Mouse (Mus musculus): ENCODE measurements around the gene Tagln2. TPM values are rescaled to one million over a fixed set of nuclear protein-coding genes. Genes with fewer than 3 reads are reported as not detected.

The Tagln2 gene
- total and polyA plus RNA-seq, 3 experiments, result 100 to 581 (median 332) TPM

DNA sequence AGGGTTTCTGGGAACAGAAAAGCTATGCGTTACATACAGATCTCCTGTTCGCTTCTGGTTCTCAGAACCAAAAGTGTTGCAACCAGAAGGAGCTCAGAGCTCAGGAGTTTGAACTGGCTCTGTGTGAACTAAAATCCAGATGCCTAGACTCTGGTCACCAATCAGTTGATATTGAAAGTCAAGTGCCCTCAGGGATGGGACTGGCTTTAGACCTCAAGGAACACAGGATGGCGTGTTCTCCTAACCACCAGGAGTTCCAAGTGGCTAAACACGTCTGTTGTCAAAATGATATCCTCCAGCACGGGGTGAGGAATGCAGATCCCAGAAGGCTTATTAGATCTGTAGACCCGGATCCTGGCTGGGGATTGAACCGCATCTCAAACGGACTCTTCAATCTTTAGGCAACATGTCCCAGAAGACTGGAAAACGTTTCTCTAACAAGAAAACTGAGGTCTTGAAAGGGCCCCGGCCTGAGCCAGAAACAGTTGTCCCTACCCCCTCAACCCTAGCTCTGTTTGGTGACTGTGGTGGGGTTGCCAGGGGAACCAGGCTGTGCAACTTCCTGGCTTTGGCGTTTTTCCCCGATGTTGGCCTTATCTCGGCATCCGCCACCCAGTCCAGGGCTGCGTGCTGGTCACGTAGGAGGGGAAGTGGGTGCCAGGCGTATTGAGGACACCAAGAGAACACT is 13.8 kb downstream of the Tagln2 start:
- peak; percentile 94 for DNase-seq (ENCODE audit: low read depth, low spot score)
- peak overlapping the region; percentile 89 for H3K27ac ChIP-seq (ENCODE audit: control insufficient read depth, low read depth, low read length)
- H3K9ac ChIP-seq (ENCODE audit: control insufficient read depth, low read depth, low read length, poor library complexity, severe bottlenecking), result peak overlapping the region; percentile 75
- H3K9me3 ChIP-seq (replicated peaks; ENCODE audit: insufficient read depth, low read length), result no peaks in the 10 kb centered on the region
- no peaks in the 10 kb centered on the region; the same call in 1 of the 2 replicates for H3K79me2 ChIP-seq (ENCODE audit: control insufficient read depth, insufficient read depth, low read length, poor library complexity)
- peaks cover 0 to 14% of the 10 kb centered on the region in 2 experiments; a peak in 2 of 4 replicates for H3K36me3 ChIP-seq (ENCODE audit: control insufficient read depth in 1 of 2, insufficient read depth in 2 of 2, low read length in 2 of 2)
- no peaks in the 10 kb centered on the region for H3K27me3 ChIP-seq (ENCODE audit: control insufficient read depth in 1 of 2, insufficient read depth in 2 of 2, low read length in 2 of 2)
- H3K4me3 ChIP-seq (ENCODE audit: control insufficient read depth in 1 of 2, insufficient read depth in 1 of 2, low read depth in 2 of 2, low read length in 2 of 2), result peak overlapping the region; percentile 45 to 57
- H3K4me1 ChIP-seq (ENCODE audit: control insufficient read depth in 1 of 2, insufficient read depth in 2 of 2, low read length in 2 of 2), result peaks cover 8 to 29% of the 10 kb centered on the region in 2 experiments
- TF ChIP-seq SMC3 (IDR thresholded peaks at IDR 0.05; ENCODE audit: low read depth, low read length) (no peak), TCF12 (IDR thresholded peaks at IDR 0.05; ENCODE audit: low read depth, low read length) (peak; percentile 79), HCFC1 (IDR thresholded peaks at IDR 0.05; ENCODE audit: low read depth, low read length) (peak; percentile 61; the same call in 1 of the 2 replicates), GATA1 (IDR thresholded peaks at IDR 0.05; ENCODE audit: low read depth, low read length) (peak; percentile 80), ZKSCAN1 (IDR thresholded peaks at IDR 0.05; ENCODE audit: low read depth, low read length) (no peak), KAT2A (conservative IDR thresholded peaks at IDR 0.05; ENCODE audit: low read depth, low read length) (no peak), POLR2A (IDR thresholded peaks at IDR 0.05; ENCODE audit: control insufficient read depth in 1 of 2, insufficient read depth in 1 of 2, low read depth in 1 of 2, low read length in 2 of 2, poor library complexity in 1 of 2) (peak in 1 of 2 experiments; percentile 65; a peak in 2 of 4 replicates), ZNF384 (IDR thresholded peaks at IDR 0.05; ENCODE audit: low read depth, low read length) (no peak), MAX (IDR thresholded peaks at IDR 0.05; ENCODE audit: low read length) (no peak; the same call in 1 of the 2 replicates), GABPA (IDR thresholded peaks at IDR 0.05; ENCODE audit: low read depth, low read length) (no peak), UBTF (IDR thresholded peaks at IDR 0.05; ENCODE audit: borderline replicate concordance, insufficient read depth, low read depth, low read length) (no peak), MXI1 (IDR thresholded peaks at IDR 0.05; ENCODE audit: low read depth, low read length) (no peak; the same call in 1 of the 2 replicates), ETS1 (IDR thresholded peaks at IDR 0.05; ENCODE audit: low read depth, low read length) (peak; percentile 83), TAL1 (IDR thresholded peaks at IDR 0.05; ENCODE audit: low read length) (peak; percentile 63), RAD21 (IDR thresholded peaks at IDR 0.05; ENCODE audit: low read depth, low read length) (no peak), ELF1 (IDR thresholded peaks at IDR 0.05; ENCODE audit: low read depth, low read length) (peak; percentile 80; the same call in 1 of the 2 replicates), CHD2 (IDR thresholded peaks at IDR 0.05; ENCODE audit: low read length) (no peak), RCOR1 (IDR thresholded peaks at IDR 0.05; ENCODE audit: low read depth, low read length) (no peak), MAFK (IDR thresholded peaks at IDR 0.05; ENCODE audit: borderline replicate concordance, low read depth, low read length) (no peak), TBP (IDR thresholded peaks at IDR 0.05; ENCODE audit: low read depth, low read length) (0 out of 2 replicates have a peak, but pooled peaks have one; percentile 11), CTCF (IDR thresholded peaks at IDR 0.05 in 2 of 3, conservative IDR thresholded peaks at IDR 0.05 in 1 of 3; ENCODE audit: control insufficient read depth in 1 of 3, insufficient read depth in 1 of 3, low read depth in 2 of 3, low read length in 3 of 3, poor library complexity in 1 of 3, severe bottlenecking in 1 of 3) (no peak), ZMIZ1 (IDR thresholded peaks at IDR 0.05; ENCODE audit: low read depth, low read length) (0 out of 2 replicates have a peak, but pooled peaks have one; percentile 38), MYC (IDR thresholded peaks at IDR 0.05; ENCODE audit: low read depth, low read length) (0 out of 2 replicates have a peak, but pooled peaks have one; percentile 33), MEF2A (IDR thresholded peaks at IDR 0.05; ENCODE audit: extremely low read depth, insufficient replicate concordance, low read depth, low read length, poor library complexity, severe bottlenecking) (no peak), SIN3A (IDR thresholded peaks at IDR 0.05; ENCODE audit: low read length) (peak; percentile 81), CHD1 (IDR thresholded peaks at IDR 0.05; ENCODE audit: low read depth, low read length) (no peak), ZC3H11A (IDR thresholded peaks at IDR 0.05; ENCODE audit: low read depth, low read length) (no peak), BHLHE40 (IDR thresholded peaks at IDR 0.05; ENCODE audit: borderline replicate concordance, low read depth, low read length) (peak; percentile 43; the same call in 1 of the 2 replicates), NRF1 (IDR thresholded peaks at IDR 0.05; ENCODE audit: insufficient read depth, low read depth, low read length, poor library complexity, severe bottlenecking) (no peak), MYB (IDR thresholded peaks at IDR 0.05; ENCODE audit: low read depth, low read length) (no peak; the same call in 1 of the 2 replicates), EP300 (IDR thresholded peaks at IDR 0.05; ENCODE audit: low read depth in 1 of 2, low read length in 2 of 2) (peak; percentile 68 to 89), USF2 (IDR thresholded peaks at IDR 0.05; ENCODE audit: borderline replicate concordance in 1 of 2, insufficient read depth in 1 of 2, low read depth in 1 of 2, low read length in 2 of 2) (no peak), USF1 (IDR thresholded peaks at IDR 0.05; ENCODE audit: low read depth, low read length) (no peak), JUND (IDR thresholded peaks at IDR 0.05; ENCODE audit: low read depth, low read length) (no peak), POLR2AphosphoS2 (IDR thresholded peaks at IDR 0.05; ENCODE audit: low read length) (no peak)

Measured in MEL (cell line).